Mouse (Mus musculus) E14TG2a.4 (cell line): Measurements from ENCODE around the gene Lmna.
A peak's percentile ranks its signal among the peaks of the same experiment; 100 is the strongest.

Experiments used
- H3K27me3 ChIP-seq: 2 replicates; pipeline ENCODE4 v1.6.1; 2014; ENCODE audit warnings: low read length, control low read depth; ENCODE audit not compliant: insufficient read depth
- H3K36me3 ChIP-seq: 2 replicates; pipeline ENCODE4 v1.6.1; 2014; ENCODE audit warnings: low read length, control low read depth; ENCODE audit not compliant: insufficient read depth
- H3K4me1 ChIP-seq: replicated peaks from 2 replicates; pipeline ENCODE4 v1.6.1; 2014; ENCODE audit warnings: low read depth, low read length, control low read depth
- H3K4me3 ChIP-seq: replicated peaks from 2 replicates; pipeline ENCODE4 v1.5.1; 2014; ENCODE audit warnings: mild to moderate bottlenecking, low read length
- H3K9me3 ChIP-seq: 2 replicates; pipeline ENCODE4 v1.6.1; 2014; ENCODE audit warnings: low read length, control low read depth
- CTCF ChIP-seq: conservative IDR thresholded peaks from 2 replicates; pipeline ENCODE4 v1.5.1; 2014; ENCODE audit warnings: low read length
- NANOG ChIP-seq: IDR thresholded peaks from 2 replicates; pipeline ENCODE4 v1.6.1; 2014; ENCODE audit warnings: borderline replicate concordance, low read length, mixed read lengths
- POU5F1 ChIP-seq: IDR thresholded peaks from 2 replicates; pipeline ENCODE4 v1.6.1; 2014; ENCODE audit warnings: low read length, borderline replicate concordance

Lmna gene

DNA sequence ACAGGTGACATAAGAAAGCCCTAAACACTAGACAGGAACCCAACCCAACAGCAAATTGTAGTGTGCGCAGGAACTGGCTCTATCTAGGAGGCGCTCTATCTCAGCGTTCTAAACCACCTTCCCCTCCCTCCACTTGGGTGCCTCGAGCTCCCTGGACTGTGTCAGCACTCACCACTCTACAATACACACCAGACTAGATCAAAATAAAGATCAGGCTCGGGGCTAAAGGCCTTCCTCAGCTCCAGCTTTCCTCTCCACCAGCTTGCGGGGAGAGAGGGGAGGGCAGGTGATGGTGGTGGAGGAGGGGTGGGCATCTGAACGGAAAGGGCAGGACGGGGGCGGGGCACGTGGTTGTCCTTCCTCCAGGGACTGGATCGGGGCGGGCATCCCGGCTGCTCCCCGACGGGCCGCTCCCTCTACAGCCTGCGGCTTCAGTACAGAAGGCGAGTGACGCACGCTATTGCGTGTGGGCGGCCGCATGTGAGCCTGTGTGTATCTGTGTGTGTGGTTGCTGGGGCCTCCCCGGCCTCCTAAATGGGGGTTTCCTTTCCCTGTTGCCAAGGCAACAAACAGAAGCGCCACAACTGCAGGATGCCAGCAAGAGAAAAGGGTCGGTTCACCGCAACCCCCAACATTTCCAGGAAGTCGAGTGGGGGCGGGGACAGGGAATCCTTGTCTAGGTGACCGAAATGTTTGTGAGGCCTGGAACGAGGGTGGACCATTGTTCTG lies at the start of gene Lmna:
TSS of gene Lmna (minus strand) at position 265 of the 729 bp plus-strand sequence.
- TF ChIP-seq NANOG (no peak), CTCF (peak; percentile 19; the same call in 1 of the 2 replicates), POU5F1 (no peak)
- Histone ChIP-seq H3K27me3 (0 out of 2 replicates have a peak, but pooled peaks cover 5% of the 10 kb centered on the region), H3K4me3 (peak within 1 kb of the TSS; percentile 77), H3K36me3 (peaks cover 11% of the 10 kb centered on the region), H3K4me1 (peaks cover 90% of the 10 kb centered on the region), H3K9me3 (no peaks in the 10 kb centered on the region)

DNA sequence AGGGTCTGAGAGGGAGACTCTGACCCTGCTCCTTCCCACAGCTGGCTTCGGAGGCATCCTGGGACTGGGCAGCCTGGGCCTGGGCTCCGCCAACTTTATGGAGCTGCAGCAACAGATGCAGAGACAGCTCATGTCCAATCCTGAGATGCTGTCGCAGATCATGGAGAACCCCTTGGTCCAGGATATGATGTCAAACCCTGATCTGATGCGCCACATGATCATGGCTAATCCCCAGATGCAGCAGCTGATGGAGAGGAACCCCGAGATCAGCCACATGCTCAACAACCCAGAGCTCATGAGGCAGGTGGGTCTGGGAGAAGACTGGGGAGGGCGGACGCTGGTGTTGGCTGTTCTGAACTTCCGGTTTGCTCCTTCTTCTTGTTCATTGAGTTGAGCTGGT lies 46.9 kb upstream of the Lmna start:
- H3K9me3 ChIP-seq, result no peaks in the 10 kb centered on the region
- TF ChIP-seq NANOG (no peak), CTCF (no peak), POU5F1 (no peak)
- H3K4me1 ChIP-seq, result peaks cover 78% of the 10 kb centered on the region
- peak overlapping the region; percentile 17; the same call in 1 of the 2 replicates for H3K4me3 ChIP-seq
- no peaks in the 10 kb centered on the region for H3K27me3 ChIP-seq
- peaks cover 68% of the 10 kb centered on the region for H3K36me3 ChIP-seq

DNA sequence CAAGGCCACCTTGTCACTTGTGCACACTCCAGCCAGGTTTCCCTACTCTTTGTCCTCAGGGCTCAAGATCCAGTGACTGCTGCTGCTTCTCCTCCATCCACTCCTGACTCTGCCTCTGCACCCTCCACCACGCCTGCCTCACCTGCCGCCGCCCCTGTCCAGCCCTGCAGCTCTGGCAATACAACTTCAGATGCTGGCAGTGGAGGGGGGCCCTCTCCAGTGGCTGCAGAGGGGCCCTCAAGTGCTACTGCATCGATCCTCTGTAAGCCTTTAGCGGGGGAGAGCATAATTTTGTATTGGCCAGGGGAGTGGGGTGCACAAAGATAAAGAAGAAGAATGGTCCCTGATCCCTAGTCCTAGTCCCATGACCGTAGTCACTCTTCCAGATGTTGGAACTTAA lies 46.0 kb upstream of the Lmna start:
- Histone ChIP-seq H3K4me3 (peak overlapping the region; percentile 99), H3K27me3 (no peaks in the 10 kb centered on the region), H3K4me1 (peaks cover 78% of the 10 kb centered on the region), H3K36me3 (peaks cover 64% of the 10 kb centered on the region), H3K9me3 (no peaks in the 10 kb centered on the region)
- TF ChIP-seq NANOG (no peak), CTCF (no peak)

DNA sequence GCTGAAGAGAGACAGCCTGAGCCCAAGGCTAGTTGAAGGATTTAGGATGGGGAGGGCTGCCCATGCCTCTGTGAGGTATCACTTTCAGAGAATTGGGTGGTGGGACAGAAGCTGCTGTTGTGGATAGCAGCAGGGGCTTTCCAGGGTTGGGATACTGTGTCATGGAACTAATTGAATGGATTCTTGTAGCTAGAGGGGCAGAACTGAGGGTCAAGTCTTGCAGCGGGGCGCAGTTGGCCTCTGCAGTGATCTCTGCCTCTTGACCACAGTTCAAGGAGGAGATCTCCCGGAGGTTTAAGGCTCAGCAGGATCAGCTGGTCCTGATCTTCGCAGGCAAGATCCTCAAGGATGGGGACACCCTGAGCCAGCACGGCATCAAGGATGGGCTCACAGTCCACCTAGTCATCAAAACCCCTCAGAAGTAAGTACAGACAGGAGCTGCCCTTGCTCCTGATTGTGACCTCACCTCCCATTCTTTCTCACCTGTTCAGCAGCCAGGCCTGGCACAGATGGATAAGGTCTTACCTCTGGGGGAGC lies 45.4 kb upstream of the Lmna start:
- TF ChIP-seq NANOG, result no peak
- TF ChIP-seq POU5F1, result no peak
- no peak for TF ChIP-seq CTCF
- no peaks in the 10 kb centered on the region for H3K9me3 ChIP-seq

DNA sequence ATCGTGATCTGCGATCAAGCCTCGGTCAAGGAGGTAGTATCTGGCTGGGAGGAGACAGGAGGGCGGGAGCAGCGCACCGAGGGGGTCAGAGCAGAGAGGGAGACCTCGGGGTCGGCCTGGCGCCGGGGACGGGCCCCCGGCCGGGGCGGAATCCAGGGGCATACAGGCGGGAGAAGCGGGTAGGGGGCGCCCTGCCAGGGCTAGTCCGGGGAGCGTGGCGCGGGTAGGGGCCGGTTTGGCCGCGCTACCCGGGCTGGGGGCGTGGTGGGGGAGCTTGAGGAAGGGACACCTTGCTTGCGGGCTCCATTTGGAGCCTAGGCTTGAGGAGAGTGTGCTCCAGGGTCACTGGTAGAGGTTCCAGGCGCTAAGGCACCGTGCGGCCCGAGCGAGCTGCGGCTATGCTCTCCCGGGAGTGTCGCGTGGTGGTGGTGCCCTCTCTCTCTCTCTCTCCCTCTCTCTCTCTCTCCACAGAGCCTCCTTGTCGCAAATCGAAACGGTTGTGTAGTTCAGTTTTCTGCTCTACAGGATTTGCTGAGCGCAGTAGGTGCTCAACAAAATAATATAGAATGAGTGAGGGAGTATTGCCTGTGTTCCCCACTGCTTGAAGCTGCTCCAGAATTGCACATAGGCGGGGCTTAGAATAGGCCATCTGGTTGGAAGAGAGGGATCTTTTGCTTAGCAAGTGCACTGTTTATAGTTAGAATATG lies 44.3 kb upstream of the Lmna start:
- Histone ChIP-seq H3K4me3 (peak overlapping the region; percentile 99), H3K27me3 (no peaks in the 10 kb centered on the region), H3K9me3 (no peaks in the 10 kb centered on the region), H3K4me1 (peaks cover 78% of the 10 kb centered on the region), H3K36me3 (peaks cover 61% of the 10 kb centered on the region)
- TF ChIP-seq CTCF (no peak), NANOG (no peak), POU5F1 (no peak)

More for the DNA sequence above, 45.4 kb upstream of the Lmna start:
- H3K27me3 ChIP-seq, result no peaks in the 10 kb centered on the region
- peaks cover 64% of the 10 kb centered on the region for H3K36me3 ChIP-seq
- peak overlapping the region; percentile 99 for H3K4me3 ChIP-seq
- H3K4me1 ChIP-seq, result peaks cover 78% of the 10 kb centered on the region

DNA sequence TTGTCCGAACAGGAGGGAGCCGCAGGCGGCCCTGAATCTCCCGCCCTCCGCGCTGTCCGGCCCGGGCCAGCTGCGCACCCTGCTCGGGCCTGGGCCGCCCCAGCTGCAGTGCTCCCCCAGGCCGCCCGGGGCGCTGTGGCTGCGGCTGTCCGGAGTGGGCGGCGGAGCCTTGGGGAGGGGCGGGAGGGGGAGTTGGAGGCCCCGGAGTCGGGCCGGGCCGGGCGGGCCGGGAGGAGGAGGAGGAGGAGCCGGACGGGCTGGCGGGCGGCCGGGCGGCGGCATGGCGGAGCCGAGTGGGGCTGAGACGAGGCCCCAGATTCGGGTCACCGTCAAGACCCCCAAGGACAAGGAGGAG lies 43.7 kb upstream of the Lmna start, which contains the start of gene Ubqln4:
TSS of gene Ubqln4 (plus strand) at position 234 of the 355 bp plus-strand sequence.
- Histone ChIP-seq H3K4me3 (peak within 1 kb of the TSS; percentile 99), H3K4me1 (peaks cover 78% of the 10 kb centered on the region), H3K9me3 (no peaks in the 10 kb centered on the region), H3K36me3 (peaks cover 60% of the 10 kb centered on the region), H3K27me3 (no peaks in the 10 kb centered on the region)
- TF ChIP-seq POU5F1, result no peak
- TF ChIP-seq NANOG, result no peak
- TF ChIP-seq CTCF, result no peak

DNA sequence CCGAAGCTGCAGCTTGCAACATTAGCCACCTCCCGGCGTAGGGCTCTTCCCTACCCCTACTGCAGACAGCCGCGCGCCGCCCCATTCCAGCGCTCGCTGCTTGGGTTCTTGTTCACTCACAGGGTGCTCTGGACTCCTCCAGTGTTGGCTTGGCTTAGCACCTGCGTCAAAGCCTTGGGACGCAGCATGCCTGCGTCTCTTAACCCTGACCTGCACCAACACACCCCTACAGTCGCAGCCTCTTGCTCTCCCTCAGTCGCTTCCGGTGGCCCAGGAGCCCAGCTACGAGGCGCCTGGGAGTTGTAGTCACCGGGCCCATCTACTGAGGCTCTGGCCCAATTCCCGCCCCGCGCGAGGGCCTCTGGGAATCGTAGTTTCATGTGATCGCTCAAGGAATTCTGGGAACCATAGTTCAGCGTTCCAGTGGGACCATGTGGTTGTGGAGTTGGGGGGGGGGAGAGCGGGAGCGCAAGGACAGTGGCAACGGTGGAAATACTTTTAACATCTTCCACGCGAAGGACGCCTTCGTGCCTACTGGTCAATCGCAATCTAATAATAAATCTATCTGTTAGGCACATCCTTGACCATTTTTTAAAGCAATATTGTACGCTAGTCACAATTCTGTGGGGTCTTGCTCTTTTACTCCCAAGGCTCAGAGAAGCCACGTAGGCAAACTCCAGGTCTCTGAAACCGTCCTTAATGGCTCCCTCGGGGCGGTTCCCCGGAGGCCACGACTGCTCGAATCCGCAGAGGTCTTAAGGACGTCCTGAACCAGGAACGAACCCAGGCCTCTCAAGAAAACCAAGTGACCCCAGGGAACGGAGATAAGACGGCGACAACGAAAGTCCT lies 43.1 kb upstream of the Lmna start, which contains the start of gene Lamtor2:
TSS of gene Lamtor2 (minus strand) at position 399 of the 849 bp plus-strand sequence.
- H3K27me3 ChIP-seq, result no peaks in the 10 kb centered on the region
- peaks cover 78% of the 10 kb centered on the region for H3K4me1 ChIP-seq
- no peaks in the 10 kb centered on the region for H3K9me3 ChIP-seq
- TF ChIP-seq NANOG (no peak), CTCF (no peak), POU5F1 (no peak)
- H3K4me3 ChIP-seq, result peak within 1 kb of the TSS; percentile 99
- H3K36me3 ChIP-seq, result peaks cover 54% of the 10 kb centered on the region

DNA sequence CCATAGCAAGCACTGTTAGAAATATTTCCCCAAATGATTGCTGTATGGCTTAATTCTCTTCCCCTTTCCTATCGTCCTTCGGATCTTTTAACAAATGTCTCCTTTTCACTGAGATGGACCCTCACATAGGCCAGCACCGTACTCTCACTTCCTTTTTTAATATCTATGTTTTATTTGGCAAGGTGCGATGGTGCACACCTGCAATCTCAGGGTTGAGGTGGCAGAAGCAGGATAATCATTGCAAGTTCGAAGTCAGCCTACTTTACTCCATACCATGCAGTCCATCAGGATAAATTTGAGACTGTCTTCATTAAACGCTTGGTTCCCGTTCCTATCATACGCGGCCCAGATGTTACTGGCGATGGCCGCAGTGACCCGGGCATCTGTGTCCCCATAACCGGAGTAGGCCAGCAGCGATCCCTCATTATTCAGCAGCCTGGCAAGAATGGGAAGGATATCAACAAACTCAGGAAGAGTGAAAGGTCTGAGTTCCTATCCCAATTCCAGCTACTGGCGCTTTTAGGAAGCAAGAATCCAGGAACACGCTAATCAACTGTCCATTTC lies 42.4 kb upstream of the Lmna start:
- H3K36me3 ChIP-seq, result peaks cover 46% of the 10 kb centered on the region
- peaks cover 78% of the 10 kb centered on the region for H3K4me1 ChIP-seq
- TF ChIP-seq NANOG, result no peak
- TF ChIP-seq CTCF, result no peak
- no peak for TF ChIP-seq POU5F1
- peak overlapping the region; percentile 99 for H3K4me3 ChIP-seq
- no peaks in the 10 kb centered on the region for H3K9me3 ChIP-seq
- H3K27me3 ChIP-seq, result no peaks in the 10 kb centered on the region
